Mouse (Mus musculus): Measurements from ENCODE around the gene Spin2f. TPM values are rescaled to one million over a fixed set of nuclear protein-coding genes. Genes with fewer than 3 reads are reported as not detected.
"Not testable (repeated sequence)": the region's sequence is repeated elsewhere in the genome, so short reads cannot be mapped to it uniquely, and the experiment has no call there.

Spin2f gene
- not detected in 2 replicates for polyA plus RNA-seq (2016; fragmentation: Nextera tagmentation; extraction: Ambion mirVana)

DNA sequence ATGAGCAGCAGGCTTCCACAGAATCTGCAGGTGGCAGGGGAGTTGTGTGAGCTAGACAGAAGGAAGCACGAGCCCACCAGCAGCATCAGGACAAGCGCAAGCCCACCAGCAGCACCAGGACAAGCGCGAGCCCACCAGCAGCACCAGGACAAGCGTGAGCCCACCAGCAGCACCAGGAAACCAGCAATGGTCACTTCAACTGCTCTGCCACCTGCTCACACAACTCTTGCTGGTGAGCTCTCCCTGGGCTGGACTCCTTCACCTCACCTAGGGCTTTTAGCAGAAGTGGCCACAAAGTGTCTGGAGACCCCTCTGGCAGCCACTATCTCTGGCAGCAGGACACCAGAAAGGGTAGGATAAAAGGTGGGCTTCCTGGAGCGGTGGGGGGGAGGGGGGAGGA lies at the start of gene Spin2f:
TSS of gene Spin2f (plus strand) at position 301 of the 400 bp plus-strand sequence.
- WGBS, result 60% methylated on average over 1 of the region's 6 CpGs

DNA sequence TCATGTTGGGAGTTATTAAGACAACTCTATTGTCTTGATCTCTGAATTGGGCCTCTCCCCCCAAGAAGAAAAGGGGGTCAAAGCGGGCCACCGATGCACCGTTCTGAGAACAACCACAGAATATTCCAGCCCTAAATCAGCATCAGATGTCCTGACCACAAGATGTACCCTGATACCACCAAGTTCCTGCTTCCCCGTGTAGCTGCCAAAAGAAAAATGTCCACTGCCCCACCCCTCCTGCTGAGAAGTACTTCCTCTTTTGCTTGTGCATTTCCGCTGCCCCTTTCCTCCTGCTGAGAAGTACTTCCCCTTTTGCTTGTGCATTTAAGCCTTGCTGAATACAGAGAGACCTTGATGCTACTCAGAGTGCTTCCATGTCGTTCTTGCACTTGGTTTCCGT lies 41.6 kb upstream of the Spin2f start:
- H3K9me3 ChIP-seq, result peaks cover 29% of the 10 kb centered on the region
- not testable (repeated sequence) for H3K9ac ChIP-seq; H3K27me3 ChIP-seq (replicated peaks); H3K36me3 ChIP-seq; ATAC-seq (ENCODE audit: low FRiP score, low read depth); H3K4me3 ChIP-seq; H3K27ac ChIP-seq; H3K4me1 ChIP-seq; H3K4me2 ChIP-seq (replicated peaks)
- WGBS, result 90% methylated on average over 7 of the region's 7 CpGs

More for the DNA sequence above, at the start of gene Spin2f:
- not testable (repeated sequence) for H3K9ac ChIP-seq; ATAC-seq (ENCODE audit: low FRiP score, low read depth); H3K36me3 ChIP-seq; H3K4me3 ChIP-seq; H3K4me1 ChIP-seq; H3K27ac ChIP-seq; H3K4me2 ChIP-seq (replicated peaks); H3K9me3 ChIP-seq; H3K27me3 ChIP-seq (replicated peaks)

DNA sequence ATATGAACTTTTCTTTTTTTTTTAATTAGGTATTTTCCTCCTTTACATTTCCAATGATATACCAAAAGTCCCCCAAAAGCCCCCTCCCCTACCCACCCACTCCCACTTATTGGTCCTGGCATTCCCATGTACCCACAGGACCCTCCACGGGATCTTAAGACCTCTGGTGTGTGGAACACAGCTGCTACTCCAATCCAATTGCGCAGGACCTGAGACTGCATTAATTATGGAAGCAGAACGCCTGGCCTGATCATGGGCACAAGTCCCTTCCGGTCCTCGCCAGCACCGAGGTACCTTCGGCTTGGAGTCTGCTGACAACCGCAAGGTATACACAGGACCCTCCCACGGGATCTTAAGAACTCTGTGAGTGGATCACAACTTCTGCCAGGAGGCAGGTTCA lies 30.2 kb upstream of the Spin2f start:
- not testable (repeated sequence) for H3K27me3 ChIP-seq (replicated peaks); H3K27ac ChIP-seq; H3K4me1 ChIP-seq; ATAC-seq (ENCODE audit: low FRiP score, low read depth); H3K36me3 ChIP-seq; H3K4me2 ChIP-seq (replicated peaks); H3K4me3 ChIP-seq; H3K9ac ChIP-seq
- WGBS, result 83% methylated on average over 9 of the region's 9 CpGs
- H3K9me3 ChIP-seq, result peaks cover 40% of the 10 kb centered on the region

DNA sequence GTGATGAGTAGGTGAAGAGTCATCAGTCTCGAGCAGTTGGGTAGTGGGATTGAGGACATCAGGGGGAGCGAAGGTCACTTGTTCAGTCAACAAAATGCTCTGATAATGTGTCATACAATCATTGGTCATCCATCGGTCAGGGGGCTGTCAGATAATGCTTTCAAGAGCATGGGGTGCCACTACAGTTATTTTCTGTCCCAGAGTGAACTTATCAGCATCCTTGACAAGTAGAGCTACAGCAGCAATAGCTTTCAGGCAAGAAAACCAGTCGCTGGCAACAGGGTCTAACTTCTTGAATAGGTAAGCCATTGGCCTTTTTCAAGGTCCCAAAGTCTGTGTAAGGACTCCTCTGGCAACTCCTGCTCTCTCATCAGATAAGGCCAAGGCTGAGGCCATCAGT lies 18.6 kb upstream of the Spin2f start:
- H3K4me1 ChIP-seq; H3K9ac ChIP-seq; H3K27ac ChIP-seq; ATAC-seq (ENCODE audit: low FRiP score, low read depth); H3K4me2 ChIP-seq (replicated peaks); H3K4me3 ChIP-seq; H3K27me3 ChIP-seq (replicated peaks); H3K36me3 ChIP-seq: not testable (repeated sequence)
- peaks cover 47% of the 10 kb centered on the region for H3K9me3 ChIP-seq
- WGBS, result 64% methylated on average over 4 of the region's 4 CpGs

DNA sequence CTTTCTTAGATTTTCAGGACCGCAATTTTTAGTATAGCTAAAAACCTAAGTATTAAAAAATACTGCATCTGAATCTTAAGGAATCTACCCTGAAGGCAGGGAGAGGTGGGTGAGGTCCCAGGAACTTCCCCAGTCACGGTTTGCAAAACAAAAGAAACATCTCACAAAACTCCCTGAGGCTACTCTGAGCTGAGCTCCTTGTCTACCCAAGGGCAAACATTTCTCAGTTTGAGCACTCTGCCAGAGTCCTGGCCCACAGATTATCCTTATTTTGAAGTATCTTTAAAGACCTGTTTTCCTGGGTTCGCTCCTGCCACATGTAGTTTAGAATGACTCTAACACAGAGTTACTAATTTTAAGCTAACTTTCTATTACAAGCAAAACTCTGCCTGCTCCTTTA lies 11.9 kb upstream of the Spin2f start:
- H3K4me2 ChIP-seq (replicated peaks); H3K27ac ChIP-seq; H3K4me3 ChIP-seq; ATAC-seq (ENCODE audit: low FRiP score, low read depth); H3K9ac ChIP-seq; H3K4me1 ChIP-seq; H3K27me3 ChIP-seq (replicated peaks); H3K36me3 ChIP-seq: not testable (repeated sequence)
- WGBS, result 76% methylated on average over 3 of the region's 3 CpGs
- peaks cover 26% of the 10 kb centered on the region for H3K9me3 ChIP-seq

Other genes starting within 250 kb of the Spin2f start
- gene Btbd35f29, start 136.2 kb upstream of the Spin2f start, polyA plus RNA-seq (2016; fragmentation: Nextera tagmentation; extraction: Ambion mirVana), result not detected in 2 replicates
- not detected in 2 replicates for gene Btbd35f26, start 82.6 kb downstream of the Spin2f start, polyA plus RNA-seq (2016; fragmentation: Nextera tagmentation; extraction: Ambion mirVana)
- not detected in 2 replicates for gene Btbd35f19, start 130.0 kb downstream of the Spin2f start, polyA plus RNA-seq (2016; fragmentation: Nextera tagmentation; extraction: Ambion mirVana)

Data from neural tube, embryonic 12.5 days (tissue).